Mouse (Mus musculus): ENCODE data around the gene Spcs2. TPM values are rescaled to one million over a fixed set of nuclear protein-coding genes. Genes with fewer than 3 reads are reported as not detected.
A peak's percentile ranks its signal among the peaks of the same experiment; 100 is the strongest.

Spcs2 gene
- 367 and 394 TPM in 2 replicates for polyA plus RNA-seq (2016; fragmentation: Nextera tagmentation; extraction: Ambion mirVana)

DNA sequence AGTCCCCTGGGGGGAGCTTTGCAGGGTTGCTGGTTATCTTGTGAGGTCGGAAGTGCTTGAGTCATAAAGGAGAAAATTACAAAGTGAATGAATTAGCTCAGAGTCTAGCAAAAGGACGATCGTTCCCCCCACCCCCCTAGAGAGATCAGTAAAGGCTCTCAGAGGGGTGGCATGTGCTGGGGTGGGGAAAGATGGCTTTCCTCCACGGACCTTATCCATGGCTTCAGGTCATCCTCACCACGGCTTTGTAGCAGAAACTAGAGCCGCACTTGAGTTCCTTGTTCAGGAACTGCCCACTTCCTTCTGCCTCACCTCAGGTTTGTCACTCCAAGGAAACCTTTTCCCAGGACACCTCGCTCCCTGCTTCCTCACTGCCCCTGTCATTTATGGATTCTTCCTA is at the start of gene Spcs2:
Gene Spcs2, minus strand, starts transcription at position 101 of the 400 bp plus-strand sequence.
- no peaks in the 10 kb centered on the region for H3K9me3 ChIP-seq
- H3K27ac ChIP-seq: peak within 1 kb of the TSS; percentile 81
- DNase-seq (ENCODE audit: extremely low spot score, low spot score): no peak
- H3K36me3 ChIP-seq (replicated peaks): no peaks in the 10 kb centered on the region
- H3K4me3 ChIP-seq: no peak within 1 kb of the TSS
- H3K4me1 ChIP-seq: peaks cover 38% of the 10 kb centered on the region
- H3K27me3 ChIP-seq (ENCODE audit: poor library complexity, severe bottlenecking): no peaks in the 10 kb centered on the region
- 60% methylated on average over 7 of the region's 7 CpGs for WGBS

DNA sequence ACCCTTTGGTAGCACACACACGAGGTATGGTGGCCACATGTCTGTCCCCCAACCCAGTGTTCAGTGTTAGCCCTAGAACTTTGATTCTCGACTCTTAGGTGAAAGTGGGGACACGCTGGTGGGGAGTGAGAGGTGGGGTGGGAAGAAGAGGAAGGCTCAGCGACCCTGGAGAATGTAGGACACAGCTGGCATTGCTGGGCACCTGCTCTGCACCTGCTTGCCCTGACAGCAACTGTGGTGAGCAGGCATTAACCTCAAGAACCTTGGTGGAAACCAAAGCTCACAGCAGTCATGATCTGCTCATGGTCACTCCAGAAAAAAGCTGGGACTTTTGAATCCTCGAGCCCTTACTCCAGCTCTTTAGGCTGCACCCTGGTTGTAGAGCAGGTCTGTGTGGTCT is 47.8 kb upstream of the Spcs2 start:
- Histone ChIP-seq H3K4me1 (no peaks in the 10 kb centered on the region), H3K27me3 (ENCODE audit: poor library complexity, severe bottlenecking) (peaks cover 9% of the 10 kb centered on the region), H3K9me3 (peaks cover 2% of the 10 kb centered on the region; the same call in 1 of the 2 replicates), H3K27ac (no peak overlapping the region), H3K36me3 (replicated peaks) (no peaks in the 10 kb centered on the region), H3K4me3 (no peak overlapping the region)
- DNase-seq (ENCODE audit: extremely low spot score, low spot score): no peak
- WGBS: 78% methylated on average over 5 of the region's 5 CpGs

DNA sequence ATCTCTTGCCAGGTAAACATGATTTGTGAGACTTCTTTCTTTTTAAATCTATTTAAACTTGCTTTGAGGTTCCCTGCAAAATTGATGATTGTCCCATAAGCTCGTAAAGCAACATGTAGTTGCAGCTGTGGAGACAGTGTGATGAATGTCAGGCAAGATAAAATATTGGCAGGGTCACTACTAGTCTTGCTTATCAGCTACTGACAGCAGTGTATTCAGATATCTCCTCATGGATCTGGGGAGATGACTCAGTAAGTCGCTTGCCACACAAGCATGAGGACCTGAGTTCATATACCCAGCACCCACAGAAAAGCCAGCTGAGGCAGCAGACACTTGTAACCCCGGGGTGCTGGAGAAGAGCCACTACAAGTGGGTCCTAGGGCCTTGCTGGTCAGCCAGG is 44.2 kb upstream of the Spcs2 start:
- Histone ChIP-seq H3K27ac (no peak overlapping the region), H3K4me1 (no peaks in the 10 kb centered on the region), H3K9me3 (peaks cover 2% of the 10 kb centered on the region; the same call in 1 of the 2 replicates), H3K36me3 (replicated peaks) (no peaks in the 10 kb centered on the region), H3K27me3 (ENCODE audit: poor library complexity, severe bottlenecking) (no peaks in the 10 kb centered on the region), H3K4me3 (no peak overlapping the region)
- WGBS: 89% methylated on average over 3 of the region's 3 CpGs
- no peak for DNase-seq (ENCODE audit: extremely low spot score, low spot score)

- Histone ChIP-seq H3K27me3 (ENCODE audit: poor library complexity, severe bottlenecking) (no peaks in the 10 kb centered on the region), H3K36me3 (replicated peaks) (no peaks in the 10 kb centered on the region), H3K4me1 (no peaks in the 10 kb centered on the region), H3K27ac (no peak overlapping the region), H3K4me3 (no peak overlapping the region), H3K9me3 (peaks cover 2% of the 10 kb centered on the region; the same call in 1 of the 2 replicates)
- DNase-seq (ENCODE audit: extremely low spot score, low spot score): no peak
- 85% methylated on average over 3 of the region's 3 CpGs for whole genome bisulfite sequencing
These were observed 43.1 kb upstream of the Spcs2 start for GRCm38 (mm10) chr7:99906346-99906745.

GRCm38 (mm10) chr7:99904421-99905005 is 41.3 kb upstream of the Spcs2 start:
- 77% methylated on average over 3 of the region's 3 CpGs for WGBS
- H3K27ac ChIP-seq: no peak overlapping the region

DNA sequence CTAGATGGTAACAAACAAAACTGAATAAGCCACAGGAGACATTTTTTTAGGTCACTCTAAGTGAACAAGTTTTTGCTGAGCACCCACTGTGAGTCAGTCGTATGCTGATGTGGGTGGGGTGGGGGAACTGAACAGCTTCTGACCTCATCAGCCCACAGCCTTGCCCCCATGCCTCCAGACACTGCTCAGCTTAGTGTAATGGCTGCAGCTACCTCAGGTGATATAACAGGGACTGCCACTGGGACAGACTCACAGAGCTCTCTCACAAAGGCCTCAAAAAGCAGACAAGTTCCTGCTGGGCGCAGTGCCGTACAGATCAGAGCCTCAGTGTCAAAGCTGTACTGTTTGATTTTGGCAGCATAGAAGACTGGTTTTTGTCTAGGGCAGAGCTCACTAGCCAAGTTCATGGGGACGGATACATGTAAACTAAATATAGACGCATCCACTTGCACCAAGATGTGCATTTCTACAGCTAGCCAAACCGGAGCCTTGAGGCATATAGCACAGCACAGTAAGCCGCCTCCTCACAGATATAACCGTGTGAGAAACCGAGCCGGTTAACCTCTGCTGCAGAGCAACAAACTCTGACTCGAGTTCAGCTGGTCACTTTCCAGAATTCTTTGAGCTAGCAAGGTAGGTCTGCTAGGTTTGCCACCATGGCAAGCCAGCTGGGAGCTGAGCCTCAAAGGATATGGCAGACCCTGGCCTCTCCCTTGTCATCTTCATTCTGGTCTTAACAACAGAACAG is 39.8 kb upstream of the Spcs2 start:
- H3K27ac ChIP-seq: no peak overlapping the region
- H3K9me3 ChIP-seq: no peaks in the 10 kb centered on the region
- DNase-seq (ENCODE audit: extremely low spot score, low spot score): no peak
- H3K27me3 ChIP-seq (ENCODE audit: poor library complexity, severe bottlenecking): no peaks in the 10 kb centered on the region
- H3K4me1 ChIP-seq: no peaks in the 10 kb centered on the region
- 84% methylated on average over 11 of the region's 11 CpGs for WGBS
- no peaks in the 10 kb centered on the region for H3K36me3 ChIP-seq (replicated peaks)
- no peak overlapping the region for H3K4me3 ChIP-seq

More at GRCm38 (mm10) chr7:99904421-99905005, 41.3 kb upstream of the Spcs2 start:
- no peak for DNase-seq (ENCODE audit: extremely low spot score, low spot score)
- Histone ChIP-seq H3K4me1 (no peaks in the 10 kb centered on the region), H3K36me3 (replicated peaks) (no peaks in the 10 kb centered on the region), H3K27me3 (ENCODE audit: poor library complexity, severe bottlenecking) (no peaks in the 10 kb centered on the region), H3K4me3 (no peak overlapping the region), H3K9me3 (no peaks in the 10 kb centered on the region)

DNA sequence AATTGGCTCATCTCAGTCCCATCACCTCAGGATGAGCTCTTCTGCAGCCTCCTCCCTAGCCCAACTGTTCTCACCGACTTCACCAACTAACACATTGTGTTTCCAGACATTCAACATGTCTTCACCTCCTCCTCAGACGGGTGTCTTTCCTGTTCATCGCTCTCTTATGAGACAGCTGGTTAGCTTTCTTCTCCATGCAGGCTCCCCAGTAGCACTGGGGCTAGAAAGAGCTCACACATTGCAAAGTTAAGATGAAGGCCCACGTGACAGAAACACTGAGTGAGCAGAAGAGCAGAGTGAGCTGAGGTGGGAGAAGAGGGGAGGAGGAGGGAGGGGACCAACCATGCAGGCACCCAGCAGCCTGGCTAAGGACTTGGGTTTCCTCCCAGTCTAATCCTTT is 38.9 kb upstream of the Spcs2 start:
- Histone ChIP-seq H3K9me3 (no peaks in the 10 kb centered on the region), H3K4me3 (no peak overlapping the region), H3K27me3 (ENCODE audit: poor library complexity, severe bottlenecking) (no peaks in the 10 kb centered on the region), H3K36me3 (replicated peaks) (no peaks in the 10 kb centered on the region), H3K4me1 (no peaks in the 10 kb centered on the region), H3K27ac (no peak overlapping the region)
- 81% methylated on average over 4 of the region's 4 CpGs for WGBS
- no peak for DNase-seq (ENCODE audit: extremely low spot score, low spot score)

DNA sequence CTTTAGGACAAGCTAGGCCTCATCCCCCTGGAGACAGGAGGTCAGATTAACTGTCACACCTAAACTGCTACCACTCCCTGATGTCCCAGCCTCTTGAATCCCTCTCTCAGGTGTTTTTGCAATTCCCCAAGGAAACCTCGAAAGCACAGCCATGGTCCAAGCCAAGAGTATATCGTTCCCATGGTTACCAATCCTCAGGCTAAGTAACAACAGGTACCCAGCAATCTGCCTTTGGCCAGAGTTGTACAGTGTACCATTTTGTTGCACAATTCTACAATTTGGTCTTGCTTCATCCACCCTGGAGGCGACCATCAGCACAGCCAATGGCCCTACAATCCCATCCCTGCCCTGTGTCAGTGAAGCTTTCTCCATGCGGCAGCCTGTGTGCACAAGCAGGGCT is 33.6 kb upstream of the Spcs2 start:
- Histone ChIP-seq H3K36me3 (replicated peaks) (no peaks in the 10 kb centered on the region), H3K9me3 (no peaks in the 10 kb centered on the region), H3K4me3 (no peak overlapping the region), H3K4me1 (peaks cover 15% of the 10 kb centered on the region), H3K27me3 (ENCODE audit: poor library complexity, severe bottlenecking) (no peaks in the 10 kb centered on the region), H3K27ac (no peak overlapping the region)
- 84% methylated on average over 4 of the region's 4 CpGs for WGBS
- DNase-seq (ENCODE audit: extremely low spot score, low spot score): no peak

DNA sequence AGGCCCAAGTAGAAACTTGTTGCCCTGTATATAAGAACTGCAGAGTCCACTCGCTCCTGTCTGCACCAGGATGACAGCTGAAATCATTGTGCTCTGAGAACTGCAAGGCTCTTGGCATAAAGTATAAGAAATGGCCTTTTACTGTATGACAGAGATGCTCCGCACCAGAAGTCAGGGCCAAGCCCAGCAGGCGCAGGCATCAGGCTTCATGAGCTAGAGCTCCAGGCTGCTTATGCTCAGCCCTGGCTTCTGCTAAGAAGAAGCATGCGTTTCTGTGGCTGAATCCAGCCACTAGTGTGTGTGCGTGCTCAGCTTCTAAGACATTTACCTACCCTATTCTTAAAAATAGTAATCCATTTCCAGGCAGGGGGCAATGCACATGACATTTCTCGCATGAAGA is 31.2 kb upstream of the Spcs2 start:
- Histone ChIP-seq H3K9me3 (no peaks in the 10 kb centered on the region), H3K27ac (no peak overlapping the region), H3K4me1 (peaks cover 23% of the 10 kb centered on the region), H3K4me3 (no peak overlapping the region), H3K27me3 (ENCODE audit: poor library complexity, severe bottlenecking) (no peaks in the 10 kb centered on the region), H3K36me3 (replicated peaks) (no peaks in the 10 kb centered on the region)
- 89% methylated on average over 6 of the region's 6 CpGs for WGBS
- DNase-seq (ENCODE audit: extremely low spot score, low spot score): no peak

- peaks cover 27% of the 10 kb centered on the region for H3K4me1 ChIP-seq
- no peaks in the 10 kb centered on the region for H3K36me3 ChIP-seq (replicated peaks)
- no peak overlapping the region for H3K27ac ChIP-seq
- DNase-seq (ENCODE audit: extremely low spot score, low spot score): no peak
- H3K4me3 ChIP-seq: no peak overlapping the region
- WGBS: 78% methylated on average over 3 of the region's 3 CpGs
- H3K9me3 ChIP-seq: no peaks in the 10 kb centered on the region
- no peaks in the 10 kb centered on the region for H3K27me3 ChIP-seq (ENCODE audit: poor library complexity, severe bottlenecking)
These were observed 30.7 kb upstream of the Spcs2 start for GRCm38 (mm10) chr7:99893967-99894366.

GRCm38 (mm10) chr7:99892351-99892750 is 29.1 kb upstream of the Spcs2 start:
- Histone ChIP-seq H3K4me1 (peaks cover 27% of the 10 kb centered on the region), H3K27me3 (ENCODE audit: poor library complexity, severe bottlenecking) (no peaks in the 10 kb centered on the region), H3K27ac (no peak overlapping the region), H3K4me3 (no peak overlapping the region), H3K36me3 (replicated peaks) (no peaks in the 10 kb centered on the region), H3K9me3 (no peaks in the 10 kb centered on the region)
- no peak for DNase-seq (ENCODE audit: extremely low spot score, low spot score)
- 88% methylated on average over 2 of the region's 2 CpGs for WGBS

DNA sequence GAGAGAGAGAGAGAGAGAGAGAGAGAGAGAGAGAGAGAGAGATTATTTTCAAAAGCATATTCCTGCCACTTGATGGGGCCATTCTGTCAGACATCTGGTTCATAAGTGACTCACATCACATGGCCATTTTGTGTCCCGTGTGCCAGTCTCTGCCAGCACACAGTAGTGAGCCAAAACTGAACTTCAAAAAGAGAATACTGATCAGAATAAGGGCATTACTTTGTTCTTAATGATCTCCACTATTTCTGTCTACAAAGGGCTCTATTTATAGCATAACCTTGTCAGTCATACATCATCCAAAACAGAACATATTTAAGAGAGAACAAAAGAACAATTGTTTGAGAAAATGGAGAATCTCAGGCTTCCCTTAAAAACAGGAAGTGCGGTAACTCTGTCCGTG is 28.2 kb upstream of the Spcs2 start:
- Histone ChIP-seq H3K4me3 (no peak overlapping the region), H3K27ac (no peak overlapping the region), H3K36me3 (replicated peaks) (no peaks in the 10 kb centered on the region), H3K4me1 (peaks cover 27% of the 10 kb centered on the region), H3K9me3 (no peaks in the 10 kb centered on the region), H3K27me3 (ENCODE audit: poor library complexity, severe bottlenecking) (no peaks in the 10 kb centered on the region)
- WGBS: 76% methylated on average over 3 of the region's 3 CpGs
- DNase-seq (ENCODE audit: extremely low spot score, low spot score): no peak

- H3K27me3 ChIP-seq (ENCODE audit: poor library complexity, severe bottlenecking): no peaks in the 10 kb centered on the region
- 84% methylated on average over 3 of the region's 3 CpGs for WGBS
- no peaks in the 10 kb centered on the region for H3K36me3 ChIP-seq (replicated peaks)
- H3K9me3 ChIP-seq: no peaks in the 10 kb centered on the region
- H3K4me3 ChIP-seq: no peak overlapping the region
- no peak overlapping the region for H3K27ac ChIP-seq
- DNase-seq (ENCODE audit: extremely low spot score, low spot score): no peak
- peaks cover 28% of the 10 kb centered on the region for H3K4me1 ChIP-seq
These were observed 27.0 kb upstream of the Spcs2 start for GRCm38 (mm10) chr7:99890168-99890755.

Data from forebrain, embryonic 10.5 days (tissue).